Mouse (Mus musculus) kidney, embryonic 14.5 days (tissue): ENCODE measurements around the gene Lrrtm3. TPM values are rescaled to one million over a fixed set of nuclear protein-coding genes. Genes with fewer than 3 reads are reported as not detected.

Experiments used
- ATAC-seq: fragments of 200-750 bp; cut with Nextera tagmentation; 2 replicates; pipeline ENCODE4 v1.8.0; 2017; ENCODE audit warnings: moderate number of reproducible peaks, mild to moderate bottlenecking, moderate TSS enrichment, moderate library complexity; ENCODE audit not compliant: low FRiP score, low TSS enrichment
- H3K27ac ChIP-seq: fragments of 300-500 bp; sonication (generic); 2 replicates; pipeline ENCODE4 v1.5.1; 2014; ENCODE audit warnings: low read depth, mild to moderate bottlenecking, low read length, moderate library complexity, mixed read lengths
- H3K27me3 ChIP-seq: fragments of 300-500 bp; sonication (generic); 2 replicates; pipeline ENCODE4 v1.6.1; 2014; ENCODE audit warnings: mild to moderate bottlenecking, low read length; ENCODE audit not compliant: control insufficient read depth, insufficient read depth
- H3K36me3 ChIP-seq: fragments of 300-500 bp; sonication (generic); 2 replicates; pipeline ENCODE4 v1.6.1; 2014; ENCODE audit warnings: low read length, mixed read lengths; ENCODE audit not compliant: control insufficient read depth, insufficient read depth
- H3K4me1 ChIP-seq: fragments of 300-500 bp; sonication (generic); 2 replicates; pipeline ENCODE4 v1.6.1; 2014; ENCODE audit warnings: low read length, mixed read lengths; ENCODE audit not compliant: control insufficient read depth, insufficient read depth
- H3K4me2 ChIP-seq: fragments of 300-500 bp; sonication (generic); replicated peaks from 2 replicates; pipeline ENCODE4 v1.6.1; 2014; ENCODE audit warnings: low read depth, mild to moderate bottlenecking, low read length
- H3K4me3 ChIP-seq: fragments of 300-500 bp; sonication (generic); 2 replicates; pipeline ENCODE4 v1.5.1; 2014; ENCODE audit warnings: mild to moderate bottlenecking, low read length
- H3K9ac ChIP-seq: fragments of 300-500 bp; sonication (generic); 2 replicates; pipeline ENCODE4 v1.6.1; 2014; ENCODE audit warnings: low read depth, mild to moderate bottlenecking, low read length, moderate library complexity
- H3K9me3 ChIP-seq: fragments of 300-500 bp; sonication (generic); 2 replicates; pipeline ENCODE4 v1.6.1; 2016; ENCODE audit warnings: low read length; ENCODE audit not compliant: control insufficient read depth
- WGBS: fragments of 180-500 bp; shearing (Covaris S2); extraction: QIAGEN DNeasy Blood & Tissue Kit; methylation state at CpG from one replicate; pipeline ENCODE4 v1.1.7; 2014; 5-methylcytosine and 5-hydroxymethylcytosine counted together
- polyA plus RNA-seq: library from polyadenylated mRNA; unstranded; fragments of >200 nt; fragmentation: Nextera tagmentation; extraction: Ambion mirVana; gene quantifications from 2 replicates; pipeline ENCODE4 v1.2.1, GENCODE M21; 2014

The Lrrtm3 gene
- polyA plus RNA-seq, 1 experiment from 2014 or later, result 0.16 TPM

GRCm38 (mm10) chr10:63972300-63972699, 117.8 kb downstream of the Lrrtm3 start:
- H3K27ac ChIP-seq, result no peak overlapping the region
- no peak overlapping the region for H3K9ac ChIP-seq
- no peak overlapping the region for H3K4me2 ChIP-seq
- H3K9me3 ChIP-seq, result no peaks in the 10 kb centered on the region
- WGBS, result 95% methylated on average over 2 of the region's 2 CpGs
- no peaks in the 10 kb centered on the region for H3K27me3 ChIP-seq
- ATAC-seq, result no peak
- H3K36me3 ChIP-seq, result no peaks in the 10 kb centered on the region
- H3K4me1 ChIP-seq, result no peaks in the 10 kb centered on the region
- H3K4me3 ChIP-seq, result no peak overlapping the region

DNA sequence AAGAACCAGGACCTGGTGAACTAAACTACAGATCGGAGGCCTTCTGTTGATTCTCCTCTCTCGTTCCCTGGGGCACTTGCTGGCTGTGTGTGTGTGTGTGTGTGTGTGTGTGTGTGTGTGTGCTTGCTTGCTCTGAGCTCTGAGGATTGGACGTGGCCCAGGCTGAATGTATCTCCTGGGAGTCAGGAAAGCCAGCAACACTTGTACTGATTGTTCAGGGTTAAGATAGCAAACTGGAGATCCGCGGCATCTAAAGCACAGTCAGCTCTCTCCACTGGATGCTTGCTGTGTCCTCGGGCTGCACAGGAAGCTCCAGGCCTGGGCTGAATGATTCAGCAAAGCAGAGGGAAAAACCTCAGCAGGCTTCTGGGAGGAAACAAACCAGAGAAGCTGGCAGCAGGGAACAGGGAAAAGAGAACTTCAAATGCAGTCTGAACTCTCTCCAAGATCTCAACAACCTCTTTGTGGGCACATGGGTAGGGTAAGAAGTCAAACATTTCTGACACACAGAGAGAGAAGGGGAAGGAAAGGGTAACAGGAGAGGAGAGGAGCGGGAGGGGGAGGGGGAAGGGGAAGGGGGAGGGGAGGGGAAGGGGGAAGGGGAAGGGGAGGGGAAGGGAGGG, 135.7 kb downstream of the Lrrtm3 start:
- Histone ChIP-seq H3K36me3 (no peaks in the 10 kb centered on the region), H3K4me3 (no peak overlapping the region), H3K27ac (no peak overlapping the region), H3K9me3 (no peaks in the 10 kb centered on the region), H3K4me1 (no peaks in the 10 kb centered on the region), H3K9ac (no peak overlapping the region), H3K4me2 (no peak overlapping the region), H3K27me3 (no peaks in the 10 kb centered on the region)
- 28% methylated on average over 6 of the region's 7 CpGs for WGBS
- peak; percentile 62 for ATAC-seq

GRCm38 (mm10) chr10:63951481-63951880, 138.6 kb downstream of the Lrrtm3 start:
- no peaks in the 10 kb centered on the region for H3K9me3 ChIP-seq
- H3K4me1 ChIP-seq, result no peaks in the 10 kb centered on the region
- no peak overlapping the region for H3K4me3 ChIP-seq
- no peak for ATAC-seq
- WGBS, result 94% methylated on average over 1 of the region's 1 CpGs
- no peak overlapping the region for H3K27ac ChIP-seq
- no peak overlapping the region for H3K4me2 ChIP-seq
- H3K36me3 ChIP-seq, result no peaks in the 10 kb centered on the region
- H3K27me3 ChIP-seq, result no peaks in the 10 kb centered on the region
- H3K9ac ChIP-seq, result no peak overlapping the region

DNA sequence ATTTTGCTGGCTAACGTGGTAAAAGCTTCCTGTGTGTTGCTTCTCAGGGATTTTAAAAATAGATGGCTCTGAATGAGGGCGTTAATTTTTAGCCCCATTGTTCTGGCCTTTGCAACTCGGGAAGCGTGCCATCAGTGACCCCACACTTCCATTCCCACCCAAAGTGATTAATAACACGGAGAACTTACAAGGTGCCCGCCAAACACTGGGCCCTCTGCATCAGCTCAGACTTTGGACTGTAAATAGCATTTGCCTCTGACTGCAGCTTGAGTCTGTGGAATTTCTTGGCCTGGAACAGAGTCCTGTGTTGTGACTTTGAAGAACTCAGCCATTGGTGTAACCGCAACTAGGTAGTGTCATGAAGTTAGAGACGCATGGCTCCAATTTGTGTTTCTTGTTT, 139.2 kb downstream of the Lrrtm3 start:
- no peak for ATAC-seq
- 52% methylated on average over 8 of the region's 8 CpGs for WGBS
- H3K36me3 ChIP-seq, result no peaks in the 10 kb centered on the region
- H3K4me3 ChIP-seq, result no peak overlapping the region
- no peaks in the 10 kb centered on the region for H3K27me3 ChIP-seq
- H3K9ac ChIP-seq, result no peak overlapping the region
- H3K9me3 ChIP-seq, result no peaks in the 10 kb centered on the region
- no peak overlapping the region for H3K27ac ChIP-seq
- no peak overlapping the region for H3K4me2 ChIP-seq
- no peaks in the 10 kb centered on the region for H3K4me1 ChIP-seq

- WGBS, result 84% methylated on average over 4 of the region's 4 CpGs
- Histone ChIP-seq H3K4me3 (no peak overlapping the region), H3K4me2 (no peak overlapping the region), H3K9ac (no peak overlapping the region), H3K27ac (no peak overlapping the region), H3K4me1 (no peaks in the 10 kb centered on the region), H3K36me3 (no peaks in the 10 kb centered on the region), H3K9me3 (no peaks in the 10 kb centered on the region), H3K27me3 (no peaks in the 10 kb centered on the region)
- no peak for ATAC-seq
Observed at GRCm38 (mm10) chr10:63947266-63947665, 142.8 kb downstream of the Lrrtm3 start.

DNA sequence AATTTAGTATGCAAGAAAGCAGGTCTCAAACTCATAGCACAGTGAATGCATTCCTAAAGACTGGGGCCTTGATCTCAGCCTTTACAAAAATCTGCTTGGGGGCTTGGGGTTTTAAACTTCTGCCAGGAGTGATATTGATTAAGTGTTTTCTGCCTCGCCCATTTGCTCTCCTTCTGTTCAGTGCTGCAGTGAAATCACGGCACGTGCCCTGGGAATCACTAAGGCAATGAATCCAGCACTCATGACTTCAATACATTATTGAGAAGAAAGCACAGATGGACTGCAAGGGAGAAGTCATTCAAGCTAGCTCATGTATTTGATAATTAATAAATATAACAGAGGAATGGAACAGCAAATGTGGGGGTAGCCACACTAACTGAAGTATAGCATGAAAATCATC, 144.5 kb downstream of the Lrrtm3 start:
- H3K4me1 ChIP-seq, result no peaks in the 10 kb centered on the region
- no peak overlapping the region for H3K4me3 ChIP-seq
- no peak for ATAC-seq
- H3K27ac ChIP-seq, result no peak overlapping the region
- H3K9me3 ChIP-seq, result no peaks in the 10 kb centered on the region
- H3K9ac ChIP-seq, result no peak overlapping the region
- 78% methylated on average over 3 of the region's 3 CpGs for WGBS
- H3K27me3 ChIP-seq, result no peaks in the 10 kb centered on the region
- no peaks in the 10 kb centered on the region for H3K36me3 ChIP-seq
- H3K4me2 ChIP-seq, result no peak overlapping the region

GRCm38 (mm10) chr10:63933946-63934345, 156.1 kb downstream of the Lrrtm3 start:
- no peaks in the 10 kb centered on the region for H3K27me3 ChIP-seq
- no peak overlapping the region for H3K27ac ChIP-seq
- no peaks in the 10 kb centered on the region for H3K36me3 ChIP-seq
- H3K9ac ChIP-seq, result no peak overlapping the region
- H3K9me3 ChIP-seq, result no peaks in the 10 kb centered on the region
- H3K4me1 ChIP-seq, result no peaks in the 10 kb centered on the region
- no peak for ATAC-seq
- no peak overlapping the region for H3K4me3 ChIP-seq
- whole genome bisulfite sequencing, result 75% methylated on average over 5 of the region's 5 CpGs
- H3K4me2 ChIP-seq, result no peak overlapping the region

- no peaks in the 10 kb centered on the region for H3K9me3 ChIP-seq
- no peak within 1 kb of the TSS for H3K4me2 ChIP-seq
- no peaks in the 10 kb centered on the region for H3K4me1 ChIP-seq
- no peak for ATAC-seq
- no peak within 1 kb of the TSS for H3K27ac ChIP-seq
- no peak within 1 kb of the TSS for H3K4me3 ChIP-seq
- no peaks in the 10 kb centered on the region for H3K27me3 ChIP-seq
- H3K36me3 ChIP-seq, result no peaks in the 10 kb centered on the region
- H3K9ac ChIP-seq, result no peak within 1 kb of the TSS
Observed at GRCm38 (mm10) chr10:63927334-63927733, 162.7 kb downstream of the Lrrtm3 start, which contains the start of gene Gm10118. Gm10118 (minus strand) TSS chr10:63927434.

DNA sequence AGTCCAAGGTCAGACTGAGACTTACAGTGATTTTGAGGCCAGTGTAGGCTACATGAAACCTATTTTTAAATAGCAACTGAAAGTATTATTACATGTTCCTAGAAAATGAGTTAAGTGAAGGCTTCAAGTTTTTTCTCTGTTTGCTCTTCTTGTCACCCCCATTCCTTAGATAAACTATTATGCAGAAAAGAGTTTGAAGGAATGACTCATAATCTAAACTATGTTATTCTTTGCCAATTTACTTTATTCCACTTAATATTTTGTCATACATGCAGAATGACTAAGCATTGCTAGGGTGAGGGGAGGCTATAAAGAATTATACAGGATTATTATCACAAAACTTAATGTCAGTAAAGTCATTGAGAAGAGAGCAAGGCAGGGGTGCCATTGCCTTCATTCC, 181.2 kb downstream of the Lrrtm3 start:
- H3K4me1 ChIP-seq, result no peaks in the 10 kb centered on the region

More for the DNA sequence above, 181.2 kb downstream of the Lrrtm3 start:
- Histone ChIP-seq H3K4me2 (no peak overlapping the region), H3K9me3 (no peaks in the 10 kb centered on the region), H3K4me3 (no peak overlapping the region), H3K36me3 (no peaks in the 10 kb centered on the region), H3K27ac (no peak overlapping the region), H3K27me3 (no peaks in the 10 kb centered on the region), H3K9ac (no peak overlapping the region)
- ATAC-seq, result no peak
